Mouse (Mus musculus): ENCODE data around the gene Xpr1. TPM values are rescaled to one million over a fixed set of nuclear protein-coding genes. Genes with fewer than 3 reads are reported as not detected.

The Xpr1 gene
- polyA plus RNA-seq, 1 experiment from 2014 or later = 49.8 TPM

DNA sequence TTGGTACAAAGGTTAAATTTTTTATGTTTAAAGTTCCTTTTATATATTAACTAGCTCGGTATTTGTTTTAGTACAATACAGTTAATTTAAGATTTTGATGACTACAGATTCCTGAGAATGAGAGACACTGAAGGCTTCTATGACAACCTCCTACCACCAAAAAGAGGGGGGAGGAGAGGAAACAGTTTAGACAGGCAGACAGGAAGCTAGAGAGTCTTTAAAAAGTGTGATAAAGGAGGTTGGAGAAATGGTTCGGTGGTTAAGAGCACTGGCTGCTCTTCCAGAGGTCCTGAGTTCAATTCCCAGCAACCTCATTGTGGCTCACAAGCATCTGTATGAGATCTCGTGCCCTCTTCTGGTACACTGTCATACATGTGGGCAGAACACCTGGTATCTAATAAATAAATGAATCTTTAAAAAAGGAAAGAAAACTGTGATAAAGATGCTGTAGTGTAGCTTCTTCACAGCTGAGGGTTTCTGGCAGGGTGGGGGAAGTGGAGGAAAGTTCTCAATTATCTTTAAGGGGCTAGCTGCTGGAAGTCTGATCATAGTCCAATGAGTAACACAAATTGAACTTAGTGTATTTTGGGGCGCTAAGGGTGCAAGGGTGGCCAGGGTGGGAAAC lies 55.6 kb downstream of the Xpr1 start:
- Histone ChIP-seq H3K27me3 (no peaks in the 10 kb centered on the region), H3K36me3 (no peaks in the 10 kb centered on the region), H3K9ac (no peak overlapping the region), H3K4me3 (no peak overlapping the region), H3K9me3 (no peaks in the 10 kb centered on the region), H3K4me1 (replicated peaks) (no peaks in the 10 kb centered on the region; the same call in 1 of the 2 replicates), H3K4me2 (no peak overlapping the region), H3K27ac (replicated peaks) (no peak overlapping the region)
- ATAC-seq (ENCODE audit: low FRiP score, low read depth) = no peak
- 88% methylated on average over 4 of the region's 4 CpGs for WGBS

DNA sequence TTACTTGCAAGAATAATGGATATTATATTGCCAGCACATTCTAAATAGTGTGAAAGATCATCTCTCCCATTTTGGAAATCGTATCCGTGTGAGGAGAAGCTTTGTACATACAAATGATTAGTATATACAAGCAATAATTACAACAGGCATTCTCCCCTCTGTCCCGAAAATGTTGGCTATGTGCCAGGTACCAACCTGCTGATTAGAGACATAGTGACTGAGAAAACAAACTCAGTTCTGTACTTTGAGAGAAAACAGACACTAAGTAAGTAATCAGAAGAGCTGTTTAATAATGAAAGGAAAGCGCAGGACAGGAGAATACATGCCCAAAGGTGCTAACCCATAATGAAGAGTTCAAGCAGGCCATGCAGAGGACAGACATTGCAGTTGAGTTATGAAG lies 64.1 kb downstream of the Xpr1 start:
- 78% methylated on average over 4 of the region's 4 CpGs for WGBS
- H3K27me3 ChIP-seq = no peaks in the 10 kb centered on the region
- no peaks in the 10 kb centered on the region for H3K4me1 ChIP-seq (replicated peaks)
- H3K9me3 ChIP-seq = no peaks in the 10 kb centered on the region
- no peak overlapping the region for H3K4me3 ChIP-seq
- ATAC-seq (ENCODE audit: low FRiP score, low read depth) = no peak
- H3K27ac ChIP-seq (replicated peaks) = no peak overlapping the region
- H3K9ac ChIP-seq = no peak overlapping the region
- H3K36me3 ChIP-seq = no peaks in the 10 kb centered on the region
- no peak overlapping the region for H3K4me2 ChIP-seq

DNA sequence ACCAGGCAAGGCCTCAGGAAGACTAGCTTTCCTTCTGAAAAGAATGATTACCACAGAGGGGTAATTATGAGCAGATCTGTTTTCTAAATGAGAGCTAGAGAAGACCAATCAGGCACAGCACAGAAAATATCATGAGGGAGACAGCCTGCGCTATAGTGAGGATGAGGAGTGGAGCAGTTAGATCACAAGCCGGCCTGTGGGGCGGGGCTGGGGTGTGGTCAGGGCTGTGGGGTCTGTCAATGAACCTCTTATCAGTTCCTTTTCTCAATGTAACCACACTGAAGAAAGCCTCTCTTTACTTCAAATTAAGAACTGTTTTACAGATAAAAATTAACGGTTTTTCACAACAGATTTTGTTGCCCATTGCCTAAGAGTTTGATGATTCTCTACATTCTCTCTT lies 65.7 kb downstream of the Xpr1 start:
- no peak overlapping the region for H3K4me3 ChIP-seq
- H3K4me2 ChIP-seq = no peak overlapping the region
- no peaks in the 10 kb centered on the region for H3K9me3 ChIP-seq
- ATAC-seq (ENCODE audit: low FRiP score, low read depth) = no peak
- H3K36me3 ChIP-seq = no peaks in the 10 kb centered on the region
- H3K9ac ChIP-seq = no peak overlapping the region
- no peaks in the 10 kb centered on the region for H3K27me3 ChIP-seq
- WGBS = 87% methylated on average over 4 of the region's 4 CpGs
- H3K4me1 ChIP-seq (replicated peaks) = no peaks in the 10 kb centered on the region
- H3K27ac ChIP-seq (replicated peaks) = no peak overlapping the region

- H3K27me3 ChIP-seq = no peaks in the 10 kb centered on the region
- no peaks in the 10 kb centered on the region for H3K9me3 ChIP-seq
- H3K27ac ChIP-seq (replicated peaks) = no peak overlapping the region
- no peak overlapping the region for H3K4me3 ChIP-seq
- no peak for ATAC-seq (ENCODE audit: low FRiP score, low read depth)
- WGBS = 82% methylated on average over 3 of the region's 3 CpGs
- no peak overlapping the region for H3K9ac ChIP-seq
- no peaks in the 10 kb centered on the region for H3K4me1 ChIP-seq (replicated peaks)
- H3K4me2 ChIP-seq = no peak overlapping the region
- 0 out of 2 replicates have a peak, but pooled peaks cover 5% of the 10 kb centered on the region for H3K36me3 ChIP-seq
These were observed 68.7 kb downstream of the Xpr1 start for GRCm38 (mm10) chr1:155348491-155348890.

DNA sequence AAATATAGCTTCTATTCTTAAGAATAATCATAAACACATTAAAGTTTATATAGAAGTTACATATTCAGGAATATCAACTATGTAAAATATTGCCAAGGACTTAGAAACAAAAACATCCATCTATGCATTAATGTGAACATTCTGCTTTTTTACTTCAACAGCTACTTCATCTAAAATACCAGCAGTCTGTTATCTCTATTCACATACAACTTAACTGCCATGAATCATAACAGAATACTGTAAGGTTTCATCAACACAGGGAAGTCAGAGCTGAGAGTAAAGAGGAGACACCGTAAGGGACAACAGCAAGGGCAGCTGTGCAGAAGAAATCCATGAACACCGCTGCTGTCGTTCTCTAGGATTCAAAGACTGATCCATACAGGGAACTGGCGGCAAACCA lies 69.9 kb downstream of the Xpr1 start:
- Histone ChIP-seq H3K36me3 (0 out of 2 replicates have a peak, but pooled peaks cover 5% of the 10 kb centered on the region), H3K27me3 (no peaks in the 10 kb centered on the region), H3K9me3 (no peaks in the 10 kb centered on the region), H3K27ac (replicated peaks) (no peak overlapping the region), H3K4me1 (replicated peaks) (no peaks in the 10 kb centered on the region), H3K4me3 (no peak overlapping the region), H3K9ac (no peak overlapping the region), H3K4me2 (no peak overlapping the region)
- 81% methylated on average over 4 of the region's 4 CpGs for WGBS
- no peak for ATAC-seq (ENCODE audit: low FRiP score, low read depth)

GRCm38 (mm10) chr1:155344019-155344418 lies 73.2 kb downstream of the Xpr1 start:
- Histone ChIP-seq H3K4me3 (no peak overlapping the region), H3K9me3 (no peaks in the 10 kb centered on the region), H3K27me3 (no peaks in the 10 kb centered on the region), H3K27ac (replicated peaks) (no peak overlapping the region), H3K9ac (no peak overlapping the region), H3K4me2 (no peak overlapping the region), H3K36me3 (0 out of 2 replicates have a peak, but pooled peaks cover 5% of the 10 kb centered on the region), H3K4me1 (replicated peaks) (no peaks in the 10 kb centered on the region)
- no peak for ATAC-seq (ENCODE audit: low FRiP score, low read depth)
- 84% methylated on average over 2 of the region's 2 CpGs for WGBS

GRCm38 (mm10) chr1:155339622-155340021 lies 77.6 kb downstream of the Xpr1 start:
- ATAC-seq (ENCODE audit: low FRiP score, low read depth) = no peak
- H3K27ac ChIP-seq (replicated peaks) = no peak overlapping the region
- H3K9ac ChIP-seq = no peak overlapping the region
- 0 out of 2 replicates have a peak, but pooled peaks cover 5% of the 10 kb centered on the region for H3K36me3 ChIP-seq
- H3K9me3 ChIP-seq = no peaks in the 10 kb centered on the region
- H3K4me1 ChIP-seq (replicated peaks) = no peaks in the 10 kb centered on the region
- no peak overlapping the region for H3K4me3 ChIP-seq
- 53% methylated on average over 2 of the region's 2 CpGs for WGBS
- H3K4me2 ChIP-seq = no peak overlapping the region
- H3K27me3 ChIP-seq = no peaks in the 10 kb centered on the region

- H3K4me3 ChIP-seq = no peak overlapping the region
- H3K27ac ChIP-seq (replicated peaks) = no peak overlapping the region
- H3K4me2 ChIP-seq = no peak overlapping the region
- WGBS = 87% methylated on average over 4 of the region's 4 CpGs
- no peaks in the 10 kb centered on the region for H3K9me3 ChIP-seq
- no peaks in the 10 kb centered on the region for H3K4me1 ChIP-seq (replicated peaks)
- no peaks in the 10 kb centered on the region for H3K27me3 ChIP-seq
- no peak for ATAC-seq (ENCODE audit: low FRiP score, low read depth)
- H3K9ac ChIP-seq = no peak overlapping the region
- no peaks in the 10 kb centered on the region for H3K36me3 ChIP-seq
These were observed 79.9 kb downstream of the Xpr1 start for GRCm38 (mm10) chr1:155337315-155337714.

DNA sequence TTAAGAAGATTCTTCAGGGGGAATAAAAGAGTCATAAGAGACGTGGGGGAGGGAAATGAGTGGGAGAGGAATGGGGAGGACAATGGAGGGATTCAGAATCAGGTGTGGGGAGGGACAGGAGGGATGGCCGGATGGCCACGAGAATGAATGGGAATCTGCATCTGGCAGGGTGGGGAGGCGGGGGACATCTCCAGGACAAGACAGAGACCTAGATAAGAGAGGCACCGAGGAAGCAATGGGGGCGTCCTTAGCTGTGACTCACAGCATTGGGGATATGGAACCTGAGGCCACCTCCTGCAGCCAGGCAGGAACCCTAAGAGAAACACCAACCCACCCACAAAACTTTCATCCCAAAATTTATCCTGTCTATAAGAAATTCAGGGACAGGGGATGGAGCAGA lies 81.3 kb downstream of the Xpr1 start:
- Histone ChIP-seq H3K9ac (no peak overlapping the region), H3K27me3 (no peaks in the 10 kb centered on the region), H3K4me3 (no peak overlapping the region), H3K4me2 (no peak overlapping the region), H3K27ac (replicated peaks) (no peak overlapping the region), H3K36me3 (0 out of 2 replicates have a peak, but pooled peaks cover 4% of the 10 kb centered on the region), H3K9me3 (no peaks in the 10 kb centered on the region), H3K4me1 (replicated peaks) (no peaks in the 10 kb centered on the region)
- ATAC-seq (ENCODE audit: low FRiP score, low read depth) = no peak
- 69% methylated on average over 6 of the region's 6 CpGs for WGBS

DNA sequence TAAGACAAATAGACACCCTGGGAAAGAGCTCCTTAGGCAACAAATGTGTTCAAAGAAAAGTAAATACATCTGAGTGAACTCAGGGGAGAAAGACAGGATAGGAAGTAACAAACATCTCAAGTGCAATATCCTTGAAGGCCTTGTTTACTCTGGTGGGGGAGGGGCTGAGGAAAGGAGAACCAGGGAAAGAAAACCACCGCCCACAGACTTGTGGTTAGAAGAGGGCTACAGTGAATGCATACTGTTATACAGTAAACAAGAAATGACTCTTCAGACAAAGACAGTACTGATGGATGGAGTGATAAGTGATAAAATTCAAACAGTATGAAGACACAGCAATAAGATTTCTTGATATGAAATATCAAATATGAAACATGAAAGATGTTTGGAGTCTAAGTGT lies 95.0 kb downstream of the Xpr1 start:
- no peaks in the 10 kb centered on the region for H3K27me3 ChIP-seq
- no peak overlapping the region for H3K27ac ChIP-seq (replicated peaks)
- H3K4me2 ChIP-seq = no peak overlapping the region
- H3K9ac ChIP-seq = no peak overlapping the region
- H3K9me3 ChIP-seq = no peaks in the 10 kb centered on the region
- 0 out of 2 replicates have a peak, but pooled peaks cover 6% of the 10 kb centered on the region for H3K36me3 ChIP-seq
- H3K4me1 ChIP-seq (replicated peaks) = peaks cover 10% of the 10 kb centered on the region; the same call in 1 of the 2 replicates
- WGBS = 73% methylated on average over 1 of the region's 1 CpGs
- no peak overlapping the region for H3K4me3 ChIP-seq
- ATAC-seq (ENCODE audit: low FRiP score, low read depth) = no peak

DNA sequence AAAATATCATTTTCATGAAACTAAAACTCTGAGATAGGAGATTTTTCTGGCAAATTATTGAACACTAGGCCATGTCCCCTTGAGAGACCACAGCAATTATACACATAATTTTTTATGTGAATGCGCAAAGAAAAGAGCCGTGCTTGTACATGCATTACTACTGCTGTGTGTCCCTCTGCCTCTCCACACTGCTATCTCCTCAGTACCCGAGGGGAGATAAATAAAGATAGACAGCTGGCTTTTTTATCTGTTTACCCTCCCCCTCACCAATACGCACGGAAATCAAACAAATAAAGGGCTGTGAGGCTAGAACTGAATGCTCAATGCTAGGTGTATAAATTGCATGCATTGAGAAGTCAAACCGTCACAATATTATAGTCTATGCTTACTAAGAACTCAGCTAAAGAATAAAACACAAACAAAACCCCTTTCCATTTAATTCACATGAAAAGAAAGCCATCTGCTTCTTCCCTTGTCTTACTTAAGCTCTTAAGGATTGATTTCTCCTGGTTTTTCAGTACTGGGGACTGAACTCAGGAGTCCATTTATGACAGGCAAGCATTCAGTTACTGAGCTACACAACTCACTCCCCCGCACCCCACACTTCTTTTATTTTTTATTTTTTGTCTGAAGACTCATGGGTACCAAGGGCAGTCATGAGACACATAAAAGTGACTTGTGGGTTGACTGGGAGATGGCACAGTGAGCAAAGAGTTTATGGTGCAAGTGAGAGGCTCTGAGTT lies 97.0 kb downstream of the Xpr1 start:
- Histone ChIP-seq H3K4me3 (no peak overlapping the region), H3K27me3 (no peaks in the 10 kb centered on the region), H3K9ac (no peak overlapping the region), H3K4me1 (replicated peaks) (peaks cover 10% of the 10 kb centered on the region; the same call in 1 of the 2 replicates), H3K36me3 (0 out of 2 replicates have a peak, but pooled peaks cover 6% of the 10 kb centered on the region), H3K9me3 (no peaks in the 10 kb centered on the region), H3K4me2 (no peak overlapping the region), H3K27ac (replicated peaks) (peak overlapping the region; percentile 45)
- WGBS = 33% methylated on average over 7 of the region's 7 CpGs
- ATAC-seq (ENCODE audit: low FRiP score, low read depth) = peak; percentile 48; the same call in 1 of the 2 replicates

- Histone ChIP-seq H3K27ac (replicated peaks) (no peak overlapping the region), H3K4me1 (replicated peaks) (peaks cover 10% of the 10 kb centered on the region; the same call in 1 of the 2 replicates), H3K4me2 (no peak overlapping the region), H3K36me3 (0 out of 2 replicates have a peak, but pooled peaks cover 6% of the 10 kb centered on the region), H3K9me3 (no peaks in the 10 kb centered on the region), H3K4me3 (no peak overlapping the region), H3K9ac (no peak overlapping the region), H3K27me3 (no peaks in the 10 kb centered on the region)
- no peak for ATAC-seq (ENCODE audit: low FRiP score, low read depth)
- 63% methylated on average over 4 of the region's 4 CpGs for WGBS
These were observed 97.7 kb downstream of the Xpr1 start for GRCm38 (mm10) chr1:155319513-155319912.
